ENCODE assay signal across 25 mouse cellular contexts in genomic region chr5:89061097-89061496, GRCm38 (mm10).
A peak's percentile ranks its signal among the peaks of the same experiment; 100 is the strongest.
DNase-seq lines count a peak whose midpoint lies in the region; ATAC-seq and TF ChIP-seq lines count a peak whose summit lies in the region.
"Had no signal": no experiment of that assay in that cellular context is flagged by ENCODE, and none has a peak within 500 bp of the region (broad histone marks: within the 10 kb centered on the region; RNA-seq: fewer than 3 reads in every experiment).

No protein-coding gene starts in this region.

- WGBS in heart, embryonic 13.5 days: 23% methylated on average over 9 of the region's 9 CpGs
- 81% methylated on average over 9 of the region's 9 CpGs for WGBS in hindbrain, embryonic 15.5 days
- 90% methylated on average over 9 of the region's 9 CpGs for whole genome bisulfite sequencing in hindbrain, embryonic 14.5 days
- WGBS in embryonic facial prominence, embryonic 10.5 days: 85% methylated on average over 9 of the region's 9 CpGs

- DNase-seq in gastrocnemius, adult 2 months: no peak
- DNase-seq in gastrocnemius, postnatal 36 days: no peak
- DNase-seq in heart, postnatal 14 days: no peak
- no peak for DNase-seq in hindbrain, embryonic 14.5 days (ENCODE audit: low spot score)
- DNase-seq in embryonic facial prominence, embryonic 10.5 days (ENCODE audit: low spot score): peak; percentile 21
- no peak for DNase-seq in left cerebral cortex, adult 18-20 months (ENCODE audit: low spot score in 2 of 2)
- DNase-seq: adrenal gland, adult 8-10 months; adrenal gland, postnatal 14 days; adrenal gland, postnatal 36 days; B cell, adult 2 months; cerebellum, adult 11-12 months; cerebellum, adult 2 months; cerebellum, adult 9-10 months; cerebellum, postnatal 10 days; cerebellum, postnatal 25 days had no signal

- no peak overlapping the region for H3K4me3 ChIP-seq in gastrocnemius, adult 2 months
- H3K4me3 ChIP-seq in heart, embryonic 13.5 days: no peak overlapping the region
- H3K4me3 ChIP-seq in hindbrain, embryonic 15.5 days: no peak overlapping the region
- H3K4me3 ChIP-seq in hindbrain, embryonic 14.5 days (replicated peaks; ENCODE audit: low read length): no peak overlapping the region
- no peak overlapping the region for H3K4me3 ChIP-seq in embryonic facial prominence, embryonic 10.5 days
- H3K4me3 ChIP-seq: embryonic facial prominence, embryonic 13.5 days; forebrain, embryonic 13.5 days; forebrain, embryonic 15.5 days had no signal

- no peak for TF ChIP-seq CTCF in gastrocnemius, adult 2 months (IDR thresholded peaks at IDR 0.05)

- peaks cover 19% of the 10 kb centered on the region for H3K4me1 ChIP-seq in heart, embryonic 13.5 days
- no peaks in the 10 kb centered on the region for H3K4me1 ChIP-seq in hindbrain, embryonic 15.5 days (replicated peaks)
- H3K4me1 ChIP-seq in hindbrain, embryonic 14.5 days (replicated peaks; ENCODE audit: control insufficient read depth, insufficient read depth, low read length): no peaks in the 10 kb centered on the region
- H3K4me1 ChIP-seq in embryonic facial prominence, embryonic 10.5 days: no peaks in the 10 kb centered on the region; the same call in 1 of the 2 replicates
- H3K4me1 ChIP-seq: embryonic facial prominence, embryonic 13.5 days; forebrain, embryonic 13.5 days had no signal

- no peaks in the 10 kb centered on the region for H3K9me3 ChIP-seq in heart, embryonic 13.5 days
- H3K9me3 ChIP-seq in hindbrain, embryonic 15.5 days: no peaks in the 10 kb centered on the region
- no peaks in the 10 kb centered on the region for H3K9me3 ChIP-seq in hindbrain, embryonic 14.5 days (ENCODE audit: control insufficient read depth, low read length)
- no peaks in the 10 kb centered on the region for H3K9me3 ChIP-seq in embryonic facial prominence, embryonic 10.5 days
- H3K9me3 ChIP-seq: embryonic facial prominence, embryonic 13.5 days; forebrain, embryonic 13.5 days; forebrain, embryonic 15.5 days had no signal

- H3K27me3 ChIP-seq in heart, embryonic 13.5 days (replicated peaks): no peaks in the 10 kb centered on the region
- H3K27me3 ChIP-seq in hindbrain, embryonic 15.5 days: no peaks in the 10 kb centered on the region
- no peaks in the 10 kb centered on the region for H3K27me3 ChIP-seq in hindbrain, embryonic 14.5 days (ENCODE audit: control insufficient read depth, insufficient read depth, low read length)
- no peaks in the 10 kb centered on the region for H3K27me3 ChIP-seq in embryonic facial prominence, embryonic 10.5 days (replicated peaks; ENCODE audit: low read depth, poor library complexity, severe bottlenecking)
- H3K27me3 ChIP-seq: CH12.LX; embryonic facial prominence, embryonic 13.5 days; forebrain, embryonic 13.5 days; forebrain, embryonic 15.5 days; Patski had no signal

- no peak for ATAC-seq in heart, embryonic 13.5 days (ENCODE audit: extremely low read depth, insufficient number of reproducible peaks, low FRiP score, low TSS enrichment)
- peak; percentile 30; the same call in 1 of the 2 replicates for ATAC-seq in hindbrain, embryonic 15.5 days (ENCODE audit: low FRiP score, low read depth)
- no peak for ATAC-seq in hindbrain, embryonic 14.5 days (ENCODE audit: low FRiP score)
- ATAC-seq: activated CD4-positive, CD25-positive, alpha-beta regulatory T cell, adult 4 months; CD4-positive, CD25-positive, alpha-beta regulatory T cell, adult 4 months; forebrain, embryonic 13.5 days; forebrain, embryonic 15.5 days; Patski had no signal

- peak overlapping the region; percentile 36 for H3K4me2 ChIP-seq in heart, embryonic 13.5 days
- no peak overlapping the region for H3K4me2 ChIP-seq in hindbrain, embryonic 15.5 days
- no peak overlapping the region for H3K4me2 ChIP-seq in hindbrain, embryonic 14.5 days (replicated peaks)
- H3K4me2 ChIP-seq: embryonic facial prominence, embryonic 13.5 days; forebrain, embryonic 13.5 days; forebrain, embryonic 15.5 days had no signal

- 0 out of 2 replicates have a peak overlapping the region, but pooled peaks have one; percentile 10 for H3K9ac ChIP-seq in heart, embryonic 13.5 days
- H3K9ac ChIP-seq in hindbrain, embryonic 15.5 days: no peak overlapping the region
- no peak overlapping the region for H3K9ac ChIP-seq in hindbrain, embryonic 14.5 days
- H3K9ac ChIP-seq: embryonic facial prominence, embryonic 13.5 days; forebrain, embryonic 13.5 days; forebrain, embryonic 15.5 days had no signal

- no peaks in the 10 kb centered on the region for H3K36me3 ChIP-seq in heart, embryonic 13.5 days
- H3K36me3 ChIP-seq in hindbrain, embryonic 15.5 days: no peaks in the 10 kb centered on the region
- H3K36me3 ChIP-seq in hindbrain, embryonic 14.5 days (replicated peaks; ENCODE audit: control insufficient read depth, insufficient read depth): no peaks in the 10 kb centered on the region
- no peaks in the 10 kb centered on the region for H3K36me3 ChIP-seq in embryonic facial prominence, embryonic 10.5 days (replicated peaks)
- H3K36me3 ChIP-seq: embryonic facial prominence, embryonic 13.5 days; forebrain, embryonic 15.5 days; G1E had no signal

- intact Hi-C loops in gastrocnemius, adult 2 months (cut with DNase I): loop anchor here (5.0 to 10.0 kb wide), 2 partner anchors 86 to 126 kb away; no protein-coding TSS in a partner anchor
- intact Hi-C loops in gastrocnemius, postnatal 36 days (cut with DNase I): no loop called here
- intact Hi-C loops in heart, postnatal 14 days (cut with DNase I): no loop called here

- peak overlapping the region; percentile 80 for H3K27ac ChIP-seq in gastrocnemius, adult 2 months
- no peak overlapping the region for H3K27ac ChIP-seq in heart, embryonic 13.5 days (replicated peaks)
- no peak overlapping the region for H3K27ac ChIP-seq in hindbrain, embryonic 15.5 days (replicated peaks)
- H3K27ac ChIP-seq in hindbrain, embryonic 14.5 days: no peak overlapping the region
- H3K27ac ChIP-seq in embryonic facial prominence, embryonic 10.5 days (replicated peaks): no peak overlapping the region
- H3K27ac ChIP-seq: embryonic facial prominence, embryonic 13.5 days; forebrain, embryonic 13.5 days; forebrain, embryonic 15.5 days had no signal
